Mouse (Mus musculus) neural tube, embryonic 12.5 days (tissue): ENCODE measurements around the gene Gp6. TPM values are rescaled to one million over a fixed set of nuclear protein-coding genes. Genes with fewer than 3 reads are reported as not detected.

Experiments used
- ATAC-seq: fragments of 200-750 bp; cut with Nextera tagmentation; 2 replicates; pipeline ENCODE4 v1.8.0; 2017; ENCODE audit warnings: low read depth, mild to moderate bottlenecking, moderate TSS enrichment, moderate library complexity; ENCODE audit not compliant: low FRiP score
- H3K27ac ChIP-seq: fragments of 300-500 bp; sonication (generic); 2 replicates; pipeline ENCODE4 v1.5.1; 2016
- H3K27me3 ChIP-seq: fragments of 300-500 bp; sonication (generic); replicated peaks from 2 replicates; pipeline ENCODE4 v1.6.1; 2016; ENCODE audit warnings: mild to moderate bottlenecking
- H3K36me3 ChIP-seq: fragments of 300-500 bp; sonication (generic); 2 replicates; pipeline ENCODE4 v1.6.1; 2016; ENCODE audit warnings: mild to moderate bottlenecking
- H3K4me1 ChIP-seq: fragments of 300-500 bp; sonication (generic); 2 replicates; pipeline ENCODE4 v1.6.1; 2016
- H3K4me2 ChIP-seq: fragments of 300-500 bp; sonication (generic); replicated peaks from 2 replicates; pipeline ENCODE4 v1.6.1; 2016; ENCODE audit warnings: mild to moderate bottlenecking
- H3K4me3 ChIP-seq: fragments of 300-500 bp; sonication (generic); 2 replicates; pipeline ENCODE4 v1.5.1; 2016
- H3K9ac ChIP-seq: fragments of 300-500 bp; sonication (generic); 2 replicates; pipeline ENCODE4 v1.6.1; 2016; ENCODE audit warnings: mild to moderate bottlenecking
- H3K9me3 ChIP-seq: fragments of 300-500 bp; sonication (generic); 2 replicates; pipeline ENCODE4 v1.6.1; 2016; ENCODE audit warnings: mild to moderate bottlenecking
- WGBS: fragments of 180-500 bp; shearing (Covaris S2); methylation state at CpG from one replicate; pipeline ENCODE4 v1.1.7; 2016; 5-methylcytosine and 5-hydroxymethylcytosine counted together
- microRNA-seq: library from miRNA; unstranded; fragments of <30 nt; microRNA quantifications from one replicate; pipeline ENCODE4, GENCODE M21; 2017
- polyA plus RNA-seq: library from polyadenylated mRNA; unstranded; fragments of >200 nt; fragmentation: Nextera tagmentation; extraction: Ambion mirVana; gene quantifications from 2 replicates; pipeline ENCODE4 v1.2.1, GENCODE M21; 2016

Gene Gp6
- polyA plus RNA-seq, 1 experiment from 2014 or later = 0.68 TPM

- ATAC-seq = no peak
Measured at GRCm38 (mm10) chr7:4373521-4373920, 24.0 kb downstream of the Gp6 start.

GRCm38 (mm10) chr7:4337509-4337908 is 60.0 kb downstream of the Gp6 start, which contains the start of gene Ncr1:
Ncr1 (plus strand) TSS chr7:4337724.
- no peaks in the 10 kb centered on the region for H3K36me3 ChIP-seq
- H3K9me3 ChIP-seq = no peaks in the 10 kb centered on the region
- no peak within 1 kb of the TSS for H3K9ac ChIP-seq
- no peaks in the 10 kb centered on the region for H3K4me1 ChIP-seq
- ATAC-seq = no peak
- no peak within 1 kb of the TSS for H3K4me2 ChIP-seq
- no peak within 1 kb of the TSS for H3K4me3 ChIP-seq
- H3K27me3 ChIP-seq = no peaks in the 10 kb centered on the region
- no peak within 1 kb of the TSS for H3K27ac ChIP-seq

More at GRCm38 (mm10) chr7:4373521-4373920, 24.0 kb downstream of the Gp6 start:
- H3K4me1 ChIP-seq = no peaks in the 10 kb centered on the region
- no peak overlapping the region for H3K4me3 ChIP-seq
- no peaks in the 10 kb centered on the region for H3K27me3 ChIP-seq
- no peak overlapping the region for H3K4me2 ChIP-seq
- no peak overlapping the region for H3K9ac ChIP-seq
- no peak overlapping the region for H3K27ac ChIP-seq
- WGBS = 88% methylated on average over 7 of the region's 7 CpGs
- no peaks in the 10 kb centered on the region for H3K36me3 ChIP-seq
- 0 out of 2 replicates have a peak, but pooled peaks cover 12% of the 10 kb centered on the region for H3K9me3 ChIP-seq

GRCm38 (mm10) chr7:4323301-4323700 is 74.2 kb downstream of the Gp6 start:
- Histone ChIP-seq H3K27me3 (no peaks in the 10 kb centered on the region), H3K36me3 (no peaks in the 10 kb centered on the region), H3K9ac (no peak overlapping the region), H3K27ac (no peak overlapping the region), H3K4me1 (no peaks in the 10 kb centered on the region), H3K4me3 (no peak overlapping the region), H3K4me2 (no peak overlapping the region), H3K9me3 (no peaks in the 10 kb centered on the region)
- ATAC-seq = no peak
- 78% methylated on average over 2 of the region's 2 CpGs for WGBS

Small RNA genes within 50 kb of the gene (microRNA-seq; reads per million reads assigned to microRNA genes)
- gene Gm24605 = not detected
- not detected for gene Gm24752
- not detected for gene Gm25349

Other genes starting within 250 kb of the Gp6 start
- 3.4 and 4.0 TPM in 2 replicates for gene Leng9, start 247.4 kb downstream of the Gp6 start, polyA plus RNA-seq
- gene Cdc42ep5, start 232.9 kb downstream of the Gp6 start, polyA plus RNA-seq = 14.1 and 14.2 TPM in 2 replicates
- gene Lilra5, start 160.0 kb downstream of the Gp6 start, polyA plus RNA-seq = not detected in 2 replicates
- gene Ncr1, start 60.0 kb downstream of the Gp6 start, polyA plus RNA-seq = not detected in 2 replicates
- 29.0 and 29.8 TPM in 2 replicates for gene Rdh13, start 47.9 kb upstream of the Gp6 start, polyA plus RNA-seq
- 8.7 and 8.9 TPM in 2 replicates for gene Eps8l1, start 62.9 kb upstream of the Gp6 start, polyA plus RNA-seq
- gene Ppp1r12c, start 103.9 kb upstream of the Gp6 start, polyA plus RNA-seq = 61.1 and 72.5 TPM in 2 replicates
- gene Tnnt1, start 118.6 kb upstream of the Gp6 start, polyA plus RNA-seq = 58.1 and 75.1 TPM in 2 replicates
- 2.8 and 2.9 TPM in 2 replicates for gene Tnni3, start 126.5 kb upstream of the Gp6 start, polyA plus RNA-seq
- gene Dnaaf3, start 134.7 kb upstream of the Gp6 start, polyA plus RNA-seq = 1.2 and 1.7 TPM in 2 replicates
- gene Syt5, start 149.8 kb upstream of the Gp6 start, polyA plus RNA-seq = 27.9 and 28.6 TPM in 2 replicates
- not detected in 2 replicates for gene Ptprh, start 206.3 kb upstream of the Gp6 start, polyA plus RNA-seq
- gene Tmem86b, start 233.7 kb upstream of the Gp6 start, polyA plus RNA-seq = 3.5 and 4.0 TPM in 2 replicates